Mouse (Mus musculus) CH12.LX (cell line): ENCODE measurements at regions not wholly inside any gene's neighbourhood (a gene's known extent, or its start where the extent isn't known, plus 50 kb on each side); places are given as distances from the start of the nearest gene placed in this dataset.

Experiments used
- DNase-seq: peaks from one replicate; pipeline ENCODE4 v3.0.0-alpha.2; 2013; ENCODE audit errors: extremely low read depth
- H3K27ac ChIP-seq: 2 replicates; pipeline ENCODE4 v1.5.1; 2012; ENCODE audit warnings: low read depth, mild to moderate bottlenecking, control low read depth, moderate library complexity; ENCODE audit not compliant: insufficient read depth
- H3K27me3 ChIP-seq: replicated peaks from 2 replicates; pipeline ENCODE3; 2012; ENCODE audit warnings: inconsistent platforms
- H3K36me3 ChIP-seq, 2 experiments: replicated peaks in 1 of 2; 2 replicates each; pipeline versions ENCODE3 to v1.6.1; 2012; ENCODE audit warnings: inconsistent platforms in 1 of 2, low read length in 1 of 2, mild to moderate bottlenecking in 1 of 2, mixed read lengths in 1 of 2, moderate library complexity in 1 of 2; ENCODE audit not compliant: control insufficient read depth in 1 of 2, insufficient read depth in 1 of 2
- H3K4me1 ChIP-seq, 2 experiments: 2 replicates each; pipeline ENCODE4 v1.6.1; 2012; ENCODE audit warnings: inconsistent platforms in 1 of 2, moderate library complexity in 1 of 2; ENCODE audit not compliant: insufficient read depth in 2 of 2, control insufficient read depth in 1 of 2
- H3K4me2 ChIP-seq: 2 replicates; pipeline ENCODE4 v1.6.1; 2012; ENCODE audit warnings: low read depth, mild to moderate bottlenecking, control low read depth; ENCODE audit not compliant: poor library complexity, insufficient read depth, severe bottlenecking
- H3K4me3 ChIP-seq, 3 experiments: fragments of 150-350 bp in 1 of 3; sonication (generic) in 1 of 3; replicated peaks in 1 of 3; 2 replicates each; pipeline versions ENCODE3 to v1.5.1; 2011 to 2012; ENCODE audit warnings: low read depth in 2 of 3, low read length in 2 of 3, mild to moderate bottlenecking in 2 of 3, moderate library complexity in 2 of 3, control low read depth in 1 of 3, improper control_type of control experiment in 1 of 3, inconsistent platforms in 1 of 3, mixed read lengths in 1 of 3; ENCODE audit not compliant: poor library complexity in 1 of 3
- H3K79me2 ChIP-seq: replicated peaks from 2 replicates; pipeline ENCODE4 v1.6.1; 2012; ENCODE audit warnings: mild to moderate bottlenecking, moderate library complexity; ENCODE audit not compliant: control insufficient read depth, poor library complexity, insufficient read depth, severe bottlenecking; ENCODE audit errors: extremely low read depth
- H3K9ac ChIP-seq: 2 replicates; pipeline ENCODE4 v1.6.1; 2012; ENCODE audit warnings: low read depth, mild to moderate bottlenecking, control low read depth, moderate library complexity; ENCODE audit not compliant: insufficient read depth
- H3K9me3 ChIP-seq: replicated peaks from 2 replicates; pipeline ENCODE3; 2012; ENCODE audit warnings: low read length, inconsistent platforms, mixed read lengths
- BHLHE40 ChIP-seq: IDR thresholded peaks from 2 replicates; pipeline ENCODE4 v1.6.1; 2011; ENCODE audit warnings: mild to moderate bottlenecking, low read depth, low read length, improper control_type of control experiment
- CHD1 ChIP-seq: IDR thresholded peaks from 2 replicates; pipeline ENCODE4 v1.6.1; 2012; ENCODE audit warnings: low read depth, low read length, improper control_type of control experiment, inconsistent platforms
- CHD2 ChIP-seq: IDR thresholded peaks from 2 replicates; pipeline ENCODE4 v1.6.1; 2011; ENCODE audit warnings: low read length, improper control_type of control experiment
- CTCF ChIP-seq, 2 experiments: IDR thresholded peaks in 1 of 2; conservative IDR thresholded peaks in 1 of 2; 2 replicates each; pipeline ENCODE4 v1.5.1; 2011 to 2012; ENCODE audit warnings: low read depth in 2 of 2, low read length in 2 of 2, improper control_type of control experiment in 1 of 2, inconsistent platforms in 1 of 2, mild to moderate bottlenecking in 1 of 2, moderate library complexity in 1 of 2
- E2F4 ChIP-seq: IDR thresholded peaks from 2 replicates; pipeline ENCODE4 v1.6.1; 2011; ENCODE audit warnings: low read depth, low read length, improper control_type of control experiment; ENCODE audit not compliant: insufficient replicate concordance
- EP300 ChIP-seq: IDR thresholded peaks from 2 replicates; pipeline ENCODE4 v1.6.1; 2011; ENCODE audit warnings: low read length, improper control_type of control experiment
- ETS1 ChIP-seq: conservative IDR thresholded peaks from 2 replicates; pipeline ENCODE4 v1.6.1; 2012; ENCODE audit warnings: low read depth, mild to moderate bottlenecking, inconsistent platforms, low read length, improper control_type of control experiment, moderate library complexity
- GABPA ChIP-seq: IDR thresholded peaks from 2 replicates; pipeline ENCODE4 v1.6.1; 2012; ENCODE audit warnings: low read depth, low read length, improper control_type of control experiment, inconsistent platforms; ENCODE audit not compliant: insufficient replicate concordance
- KAT2A ChIP-seq: IDR thresholded peaks from 2 replicates; pipeline ENCODE4 v1.6.1; 2012; ENCODE audit warnings: low read length, improper control_type of control experiment, inconsistent platforms; ENCODE audit not compliant: insufficient replicate concordance
- MEF2A ChIP-seq: IDR thresholded peaks from 2 replicates; pipeline ENCODE4 v1.6.1; 2014; ENCODE audit warnings: low read depth, mild to moderate bottlenecking, inconsistent platforms, low read length, improper control_type of control experiment, borderline replicate concordance
- MYC ChIP-seq: IDR thresholded peaks from 2 replicates; pipeline ENCODE4 v1.6.1; 2011; ENCODE audit warnings: low read depth, mild to moderate bottlenecking, improper control_type of control experiment, low read length
- POLR2AphosphoS2 ChIP-seq: IDR thresholded peaks from 2 replicates; pipeline ENCODE4 v1.6.1; 2011; ENCODE audit warnings: low read depth, low read length, improper control_type of control experiment
- RCOR1 ChIP-seq: conservative IDR thresholded peaks from 2 replicates; pipeline ENCODE4 v1.6.1; 2012; ENCODE audit warnings: low read depth, mild to moderate bottlenecking, inconsistent platforms, low read length, improper control_type of control experiment
- SIN3A ChIP-seq: IDR thresholded peaks from 2 replicates; pipeline ENCODE4 v1.6.1; 2012; ENCODE audit warnings: low read length, improper control_type of control experiment, inconsistent platforms
- SMC3 ChIP-seq: IDR thresholded peaks from 2 replicates; pipeline ENCODE4 v1.6.1; 2011; ENCODE audit warnings: low read depth, low read length, improper control_type of control experiment
- TBP ChIP-seq: conservative IDR thresholded peaks from 2 replicates; pipeline ENCODE4 v1.6.1; 2011; ENCODE audit warnings: low read depth, low read length, improper control_type of control experiment
- UBTF ChIP-seq: IDR thresholded peaks from 2 replicates; pipeline ENCODE4 v1.6.1; 2012; ENCODE audit warnings: low read depth, mild to moderate bottlenecking, inconsistent platforms, low read length, improper control_type of control experiment, moderate library complexity
- USF2 ChIP-seq: conservative IDR thresholded peaks from 2 replicates; pipeline ENCODE4 v1.6.1; 2011; ENCODE audit warnings: low read depth, low read length, improper control_type of control experiment
- ZKSCAN1 ChIP-seq: IDR thresholded peaks from 2 replicates; pipeline ENCODE4 v1.6.1; 2012; ENCODE audit warnings: low read depth, inconsistent platforms, low read length, improper control_type of control experiment, borderline replicate concordance
- ZMIZ1 ChIP-seq: IDR thresholded peaks from 2 replicates; pipeline ENCODE4 v1.6.1; 2012; ENCODE audit warnings: low read depth, mild to moderate bottlenecking, inconsistent platforms, low read length, improper control_type of control experiment
- ZNF384 ChIP-seq: IDR thresholded peaks from 2 replicates; pipeline ENCODE4 v1.6.1; 2012; ENCODE audit warnings: low read depth, low read length, improper control_type of control experiment, inconsistent platforms
- dilution Hi-C: fragments of 300-500 bp; cut with MboI; formaldehyde crosslinking; loops from 2 replicates; pipeline ENCODE4 v1.14.3; 2020; ENCODE audit warnings: low sequenced_read_pairs; ENCODE audit not compliant: extremely low pct_unique_long_range_greater_than_20kb, extremely low pct_ligation_motif_present
- in situ Hi-C: fragments of 300-500 bp; cut with MboI; formaldehyde crosslinking; loops from 3 replicates; pipeline ENCODE4 v1.14.3; 2019; ENCODE audit warnings: low sequenced_read_pairs, low pct_ligation_motif_present, low pct_unique_long_range_greater_than_20kb, mixed read lengths

DNA sequence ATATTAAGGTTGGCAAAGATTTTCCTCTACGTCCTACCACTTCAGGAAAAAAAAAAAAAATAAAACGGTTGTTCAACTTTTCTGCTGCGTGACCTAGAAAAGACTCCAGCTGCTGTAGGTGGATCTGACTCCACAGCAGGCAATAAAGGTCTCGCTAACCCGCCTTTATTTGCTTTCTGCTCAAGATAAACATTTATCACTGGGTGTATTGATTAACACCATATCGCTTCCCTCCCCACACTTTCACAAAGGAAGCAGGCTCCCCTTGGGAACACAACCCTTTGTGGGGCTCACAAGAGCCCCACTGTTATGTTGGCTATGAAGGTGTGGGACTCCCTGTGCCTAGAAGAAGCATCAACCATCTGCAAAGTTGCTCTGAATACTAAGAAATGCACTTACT lies 85.1 kb downstream of the Foxa2 start:
- TF ChIP-seq ETS1 = no peak
- TF ChIP-seq EP300 = no peak
- no peak for TF ChIP-seq MYC
- TF ChIP-seq CHD1 = no peak
- TF ChIP-seq ZKSCAN1 = no peak
- TF ChIP-seq ZNF384 = no peak
- TF ChIP-seq ZMIZ1 = no peak
- TF ChIP-seq CHD2 = no peak
- TF ChIP-seq POLR2AphosphoS2 = no peak
- no peak for TF ChIP-seq SIN3A
- TF ChIP-seq TBP = no peak
- no peak for TF ChIP-seq GABPA
- no peak for TF ChIP-seq SMC3
- no peak for DNase-seq
- H3K4me3 ChIP-seq = no peak overlapping the region
- H3K4me2 ChIP-seq = no peak overlapping the region
- H3K36me3 ChIP-seq = no peaks in the 10 kb centered on the region
- dilution Hi-C loops (no loop called here), in situ Hi-C loops (no loop called here)
- H3K27me3 ChIP-seq = peaks cover 12% of the 10 kb centered on the region
- H3K79me2 ChIP-seq = no peaks in the 10 kb centered on the region
- H3K9me3 ChIP-seq = no peaks in the 10 kb centered on the region
- no peak overlapping the region for H3K9ac ChIP-seq
- peaks cover 0 to 3% of the 10 kb centered on the region in 2 experiments; a peak in 1 of 4 replicates for H3K4me1 ChIP-seq
- no peak overlapping the region for H3K27ac ChIP-seq

DNA sequence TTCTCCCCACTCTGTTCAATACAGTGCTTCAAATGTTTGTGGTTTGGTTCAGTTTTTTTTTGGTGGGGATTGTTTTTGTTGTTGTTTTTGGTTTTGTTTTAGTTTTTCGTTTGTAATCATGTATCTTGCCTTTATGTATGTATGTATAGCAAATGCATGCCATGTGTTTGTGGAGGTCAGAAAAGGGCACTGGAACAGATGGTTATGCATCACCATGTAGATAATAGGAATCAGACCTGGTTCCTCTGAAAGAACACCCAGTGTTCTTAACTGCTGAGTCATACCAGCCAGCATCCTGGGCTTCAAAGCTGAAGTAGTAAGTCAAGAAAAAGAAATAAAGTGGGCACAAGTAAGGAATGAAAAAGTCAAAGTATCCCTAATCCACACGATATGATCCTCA lies 92.6 kb downstream of the Foxa2 start:
- Histone ChIP-seq H3K27ac (no peak overlapping the region), H3K4me2 (no peak overlapping the region)

More for the DNA sequence above, 92.6 kb downstream of the Foxa2 start:
- no peak for DNase-seq
- TF ChIP-seq BHLHE40 = no peak
- no peak for TF ChIP-seq CHD2
- TF ChIP-seq KAT2A = no peak
- no peak for TF ChIP-seq GABPA
- no peak for TF ChIP-seq EP300
- no peak for TF ChIP-seq E2F4
- no peak for TF ChIP-seq POLR2AphosphoS2
- no peak for TF ChIP-seq MYC
- TF ChIP-seq CTCF (conservative IDR thresholded peaks at IDR 0.05 in 1 of 2, IDR thresholded peaks at IDR 0.05 in 1 of 2; ENCODE audit: low read depth in 2 of 2, low read length in 2 of 2) = no peak
- TF ChIP-seq SMC3 = no peak
- TF ChIP-seq ETS1 = no peak
- no peak for TF ChIP-seq UBTF
- TF ChIP-seq RCOR1 = no peak
- no peak for TF ChIP-seq USF2
- no peak for TF ChIP-seq MEF2A
- dilution Hi-C loops = no loop called here
- H3K4me3 ChIP-seq = no peak overlapping the region
- H3K9ac ChIP-seq = no peak overlapping the region
- H3K4me1 ChIP-seq = no peaks in the 10 kb centered on the region
- peaks cover 24% of the 10 kb centered on the region for H3K27me3 ChIP-seq
- in situ Hi-C loops = no loop called here
- no peaks in the 10 kb centered on the region for H3K79me2 ChIP-seq
- no peaks in the 10 kb centered on the region for H3K9me3 ChIP-seq
- H3K36me3 ChIP-seq = no peaks in the 10 kb centered on the region
